Mouse (Mus musculus) kidney, postnatal 4 days (tissue): ENCODE data around the gene Cdkal1.

Experiments used
- DNase-seq, 2 experiments: peaks; one replicate each; pipeline ENCODE4 v3.0.0; 2021; ENCODE audit warnings: mixed read lengths in 2 of 2

Gene Cdkal1

GRCm38 (mm10) chr13:29398456-29398855, 457.0 kb downstream of the Cdkal1 start:
- DNase-seq, result peak; percentile 24 to 49

- no peak for DNase-seq
Observed at GRCm38 (mm10) chr13:29395694-29396093, 459.8 kb downstream of the Cdkal1 start.

DNA sequence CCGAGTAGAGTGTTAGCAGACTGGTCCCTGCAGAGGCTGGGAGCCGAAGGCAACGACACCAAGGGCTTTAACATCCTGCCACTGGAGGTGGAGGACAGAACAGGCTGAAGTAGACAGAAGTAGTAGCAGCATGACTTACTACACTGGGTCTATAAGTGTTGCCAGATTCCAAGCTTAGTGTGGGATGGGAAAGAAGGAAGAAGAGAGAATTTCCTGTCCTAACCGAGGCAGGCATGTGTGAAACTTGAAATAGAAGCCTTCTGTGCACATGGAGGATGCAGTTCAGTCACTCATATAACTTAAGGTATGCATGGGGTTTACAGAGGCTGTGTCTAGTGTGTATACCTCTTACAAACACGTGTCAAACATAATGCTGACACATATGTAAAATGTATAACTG, 465.4 kb downstream of the Cdkal1 start:
- DNase-seq, result no peak

GRCm38 (mm10) chr13:29388918-29389317, 466.6 kb downstream of the Cdkal1 start:
- no peak for DNase-seq

DNA sequence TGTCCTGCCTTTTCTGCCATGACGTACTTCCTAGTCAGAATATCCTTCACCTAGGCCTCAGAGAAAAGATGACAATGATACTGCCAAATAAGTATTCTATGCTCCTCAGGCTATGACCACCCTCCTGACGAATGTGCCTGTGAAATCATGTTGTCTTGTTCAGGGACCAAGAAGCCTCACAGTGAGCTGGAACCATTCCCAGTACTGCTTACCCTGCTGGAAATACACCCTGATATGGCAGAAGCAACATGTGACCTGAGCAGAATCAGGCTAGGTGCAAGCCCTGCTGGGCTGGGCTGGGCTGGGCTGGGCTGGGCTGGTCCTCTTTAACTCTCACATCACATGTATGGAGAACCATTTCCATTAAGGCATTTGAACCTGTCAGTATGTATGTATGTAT, 477.9 kb downstream of the Cdkal1 start:
- DNase-seq, result no peak

DNA sequence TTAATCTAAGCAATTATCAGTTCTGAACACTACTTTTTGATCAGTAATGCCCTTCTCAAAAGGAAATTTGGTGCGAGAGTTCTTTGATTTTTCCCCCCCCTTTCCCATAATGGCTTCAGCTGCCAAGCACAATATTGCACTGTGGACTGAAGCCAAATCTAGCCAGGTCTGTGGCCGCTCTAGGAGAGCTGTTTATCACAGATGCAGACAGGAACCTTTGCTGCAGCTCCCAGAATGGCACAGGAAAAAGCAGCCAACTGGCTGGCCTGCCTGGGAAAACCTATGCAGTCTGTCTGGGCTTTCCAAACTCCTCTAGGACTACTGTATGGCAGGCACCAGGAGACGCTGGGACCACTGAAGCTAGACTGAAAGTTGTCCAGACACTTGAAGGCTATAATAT, 483.6 kb downstream of the Cdkal1 start:
- peak in 1 of 2 experiments; percentile 30 for DNase-seq

GRCm38 (mm10) chr13:29371466-29371771, 484.1 kb downstream of the Cdkal1 start:
- no peak for DNase-seq

GRCm38 (mm10) chr13:29370731-29371465, 484.6 kb downstream of the Cdkal1 start:
- DNase-seq, result no peak

DNA sequence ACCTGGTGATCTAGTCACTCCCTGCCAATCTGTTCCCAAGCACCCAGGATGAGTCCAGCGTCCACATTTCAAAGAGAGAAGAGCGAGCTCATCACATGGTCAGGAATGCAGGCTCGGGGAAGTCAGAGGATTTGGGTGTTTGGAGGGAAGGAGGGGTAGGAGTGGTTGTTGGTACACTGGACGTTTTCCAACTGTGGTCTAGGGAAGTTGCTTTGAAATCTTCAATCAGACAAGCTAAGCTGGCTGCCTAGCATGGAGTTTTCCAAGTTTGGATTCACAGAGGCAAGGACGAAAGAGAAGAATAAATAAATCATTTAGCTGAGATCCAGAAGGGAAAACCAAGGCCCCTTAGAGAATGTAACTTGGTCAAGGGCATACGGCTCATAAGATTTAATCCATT, 486.7 kb downstream of the Cdkal1 start:
- DNase-seq, result no peak

DNA sequence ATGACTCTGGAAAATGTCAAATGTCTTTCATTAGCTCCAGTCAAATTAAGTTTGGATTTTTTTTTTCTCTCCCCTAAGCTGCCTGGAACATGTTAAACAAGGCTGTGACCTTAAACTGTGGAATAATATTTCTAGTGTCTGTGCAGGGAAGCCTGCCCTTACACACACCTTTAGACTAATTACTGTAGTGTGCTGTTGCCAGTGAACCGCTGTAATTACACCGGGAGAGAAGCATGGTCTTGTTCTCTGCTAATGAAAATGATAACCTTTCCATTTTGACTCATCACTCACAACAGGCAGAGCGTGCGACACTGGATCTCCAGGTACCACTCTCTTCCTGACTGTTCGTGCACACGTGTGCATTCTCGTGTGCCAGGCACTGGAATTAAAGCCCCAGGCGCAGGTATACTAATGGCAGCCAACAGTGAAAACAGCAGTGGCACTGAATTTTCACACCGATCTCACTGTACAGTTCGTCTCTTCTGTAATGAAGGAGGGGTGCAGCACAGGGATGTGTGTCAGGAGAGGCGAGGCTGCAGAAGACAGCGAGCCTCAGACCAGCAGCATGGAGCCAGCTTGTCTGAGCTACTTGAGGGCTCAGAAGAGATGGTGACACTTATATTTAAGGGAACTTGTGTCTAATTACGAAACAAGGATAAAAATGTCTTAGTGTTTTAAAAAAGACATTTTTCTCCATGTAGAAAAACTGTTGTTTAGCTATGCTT, 490.4 kb downstream of the Cdkal1 start:
- DNase-seq, result no peak

- DNase-seq, result no peak
Observed at GRCm38 (mm10) chr13:29364009-29364408, 491.5 kb downstream of the Cdkal1 start.

GRCm38 (mm10) chr13:29361842-29362241, 493.6 kb downstream of the Cdkal1 start:
- no peak for DNase-seq

- no peak for DNase-seq
Observed at GRCm38 (mm10) chr13:29360899-29361298, 494.6 kb downstream of the Cdkal1 start.

DNA sequence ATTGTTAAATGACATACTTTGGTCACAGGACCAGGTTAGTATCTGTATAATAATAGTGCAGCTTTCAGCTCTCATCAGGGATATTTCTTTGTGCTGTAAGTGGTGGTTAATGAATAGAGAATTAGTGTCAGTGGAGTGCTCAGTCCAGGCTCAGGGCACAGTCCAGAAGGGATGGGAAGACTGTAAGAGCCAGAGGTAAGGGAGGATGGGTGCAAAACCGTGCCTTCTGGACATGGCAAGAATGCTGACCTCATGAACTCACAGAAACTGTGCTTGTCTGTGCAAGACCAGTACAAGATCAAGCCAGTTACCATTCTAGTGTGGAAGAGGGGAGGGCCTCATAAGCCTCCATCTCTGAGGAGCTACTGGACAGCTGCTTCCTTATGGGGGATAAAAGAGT, 496.1 kb downstream of the Cdkal1 start:
- no peak for DNase-seq

GRCm38 (mm10) chr13:29357483-29357882, 498.0 kb downstream of the Cdkal1 start:
- DNase-seq, result no peak

DNA sequence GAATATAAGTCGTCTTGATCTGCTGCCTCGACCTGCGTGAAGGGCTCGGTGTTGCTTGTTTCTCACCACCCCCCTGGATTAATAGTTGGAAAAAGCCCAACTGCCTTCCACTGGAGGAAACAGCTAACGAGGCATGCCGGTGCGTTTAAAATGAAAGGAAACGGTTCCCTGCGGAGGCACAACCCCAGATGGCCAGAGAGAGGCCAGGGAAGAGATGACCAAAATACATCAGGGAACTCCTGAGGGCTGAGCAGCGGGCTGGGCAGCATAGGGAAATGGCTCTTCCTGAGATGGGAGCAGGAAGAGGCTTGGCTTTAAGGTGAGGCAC, 499.4 kb downstream of the Cdkal1 start:
- peak; percentile 33 to 62 for DNase-seq

GRCm38 (mm10) chr13:29355484-29356157, 499.9 kb downstream of the Cdkal1 start:
- DNase-seq, result no peak

DNA sequence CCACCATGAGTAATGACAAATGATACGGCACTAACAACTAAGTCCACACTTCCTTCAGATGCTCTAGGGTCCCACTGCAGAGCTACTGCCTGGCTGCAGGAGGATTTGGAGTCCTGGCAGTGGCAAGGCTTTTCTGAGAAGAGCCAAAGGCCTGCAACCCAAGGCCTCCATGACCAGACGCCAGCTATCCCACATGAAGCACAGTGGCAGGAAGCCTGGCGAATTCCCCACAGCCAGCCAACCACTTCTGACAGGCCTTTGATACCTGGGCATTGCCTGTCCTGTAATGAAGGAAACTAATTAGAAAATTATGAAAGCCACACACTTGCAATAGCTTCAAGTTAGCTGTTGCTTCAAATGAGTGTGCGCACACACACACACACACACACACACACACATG, 500.5 kb downstream of the Cdkal1 start:
- DNase-seq, result peak in 1 of 2 experiments; percentile 39

DNA sequence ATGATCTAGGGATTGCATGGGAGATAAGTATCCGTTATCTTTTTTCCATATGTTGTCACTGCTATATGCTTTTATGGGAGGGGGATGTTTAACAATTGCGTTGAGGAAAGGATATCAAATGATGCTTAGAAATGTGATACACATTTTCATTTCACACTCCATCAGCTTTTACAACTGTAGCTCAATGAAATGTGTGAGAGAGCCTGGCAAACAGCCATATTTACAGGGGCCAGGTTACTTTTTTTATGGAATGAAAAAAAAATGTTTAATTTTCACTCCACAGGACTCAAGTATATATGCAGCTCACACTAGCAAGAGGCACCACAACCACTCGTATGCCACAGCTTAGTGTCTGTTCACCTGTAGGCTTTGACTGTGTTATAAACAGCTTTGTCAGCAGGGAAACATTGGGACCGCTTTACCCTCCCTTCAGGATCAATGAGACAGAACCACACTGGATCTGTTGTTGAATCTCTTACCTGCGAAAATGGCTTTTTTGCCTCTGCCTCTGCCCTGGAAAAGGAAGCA, 501.5 kb downstream of the Cdkal1 start:
- DNase-seq, result no peak

- DNase-seq, result no peak
Observed at GRCm38 (mm10) chr13:29351023-29351684, 504.3 kb downstream of the Cdkal1 start.

DNA sequence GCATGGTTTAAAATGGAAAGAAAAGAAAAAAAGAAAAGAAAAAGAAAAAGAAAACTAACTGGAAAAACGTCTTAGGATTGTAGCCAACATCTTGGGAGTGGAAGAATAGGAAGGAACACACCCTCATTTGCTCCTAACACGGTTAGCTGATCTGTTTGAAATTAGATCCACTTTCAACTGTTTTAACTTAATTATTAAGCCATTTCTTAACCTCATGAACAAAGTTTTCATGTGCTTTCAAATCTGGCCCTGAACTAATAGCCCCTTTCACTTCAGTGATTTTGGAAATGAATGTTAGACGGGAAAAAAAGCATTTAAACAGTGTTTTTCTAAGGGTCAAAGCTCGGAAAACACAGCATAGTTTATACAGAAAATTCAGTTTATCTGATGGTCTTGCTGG, 505.5 kb downstream of the Cdkal1 start:
- no peak for DNase-seq

DNA sequence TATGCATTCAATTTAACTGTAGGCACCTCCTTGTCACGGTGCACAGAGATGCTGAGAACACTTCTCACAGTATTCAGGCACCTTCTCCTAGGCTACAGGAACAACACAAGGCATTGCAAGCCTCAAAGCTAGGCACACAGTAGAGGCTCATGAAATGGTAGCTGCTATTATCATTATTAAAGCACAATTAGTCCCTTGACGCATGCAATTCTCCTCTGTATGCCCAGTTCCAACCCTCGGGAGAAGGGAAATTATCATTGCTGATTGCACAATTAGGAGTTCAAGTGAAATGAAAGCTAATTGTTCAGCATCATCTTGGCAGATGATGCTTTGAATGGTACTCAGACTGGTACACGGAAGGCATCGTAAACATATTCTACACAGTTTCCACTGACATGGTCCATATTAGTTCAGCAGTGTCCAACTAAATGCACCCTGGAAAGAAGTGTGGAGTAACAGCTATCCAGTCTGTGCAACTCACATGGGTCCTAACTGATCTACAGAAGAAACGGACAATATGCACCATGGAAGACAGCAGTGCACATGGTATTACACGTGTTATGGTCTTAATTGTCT, 506.0 kb downstream of the Cdkal1 start:
- no peak for DNase-seq

DNA sequence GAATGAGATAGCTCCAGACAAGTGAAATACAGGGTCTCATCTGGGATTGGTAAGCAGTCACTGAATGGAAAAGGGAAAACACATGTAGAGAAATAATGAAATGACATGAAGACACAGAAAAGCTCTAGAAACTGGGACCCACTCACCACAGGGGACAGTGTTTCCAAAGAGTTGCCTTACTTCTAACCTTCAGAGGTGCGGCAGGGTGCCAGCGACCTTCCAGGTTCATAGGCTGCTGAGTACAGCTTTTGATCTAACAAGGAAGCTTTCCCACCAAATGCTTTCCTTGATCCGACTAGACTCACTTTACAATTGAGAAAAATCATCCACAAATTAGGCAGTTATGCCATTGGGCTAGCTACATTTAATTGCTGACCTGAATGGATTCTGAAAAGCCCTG, 507.1 kb downstream of the Cdkal1 start:
- DNase-seq, result no peak
